Mouse (Mus musculus): ENCODE data around the gene Acadl.

- TF ChIP-seq ZMIZ1 (IDR thresholded peaks at IDR 0.05; ENCODE audit: low read depth, low read length) (no peak), CHD2 (IDR thresholded peaks at IDR 0.05; ENCODE audit: low read length) (no peak)
Observed at GRCm38 (mm10) chr1:66887175-66887574, 24.1 kb upstream of the Acadl start.
